Mouse (Mus musculus) frontal cortex, adult (tissue): ENCODE results near the gene 1700001O22Rik.

Source experiments
- ATAC-seq: cut with Nextera tagmentation; 2 replicates; pipeline ENCODE4 v1.9.2; 2017; ENCODE audit warnings: mild to moderate bottlenecking, moderate library complexity, mixed read lengths; ENCODE audit not compliant: low TSS enrichment

1700001O22Rik gene

DNA sequence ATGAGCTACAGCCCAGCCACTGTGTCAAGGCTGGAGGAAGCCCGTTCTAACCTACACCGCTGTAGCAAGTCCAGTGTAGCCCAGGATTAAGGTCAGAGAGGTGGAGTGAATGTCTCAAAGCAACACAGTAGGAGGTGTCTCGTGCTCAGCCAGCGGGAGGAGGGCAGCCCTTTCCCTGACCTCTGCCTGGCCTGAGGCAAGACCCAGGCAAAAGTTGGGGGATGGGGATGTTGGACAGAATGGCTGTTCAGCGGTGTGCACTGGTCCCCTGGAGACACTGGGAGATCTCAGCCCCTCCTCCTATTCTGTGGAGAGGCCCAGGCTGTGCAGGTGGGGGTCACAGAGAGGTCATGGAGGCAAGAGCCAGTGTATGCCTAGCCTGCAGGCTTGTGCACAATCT is 24.2 kb downstream of the 1700001O22Rik start:
- no peak for ATAC-seq

DNA sequence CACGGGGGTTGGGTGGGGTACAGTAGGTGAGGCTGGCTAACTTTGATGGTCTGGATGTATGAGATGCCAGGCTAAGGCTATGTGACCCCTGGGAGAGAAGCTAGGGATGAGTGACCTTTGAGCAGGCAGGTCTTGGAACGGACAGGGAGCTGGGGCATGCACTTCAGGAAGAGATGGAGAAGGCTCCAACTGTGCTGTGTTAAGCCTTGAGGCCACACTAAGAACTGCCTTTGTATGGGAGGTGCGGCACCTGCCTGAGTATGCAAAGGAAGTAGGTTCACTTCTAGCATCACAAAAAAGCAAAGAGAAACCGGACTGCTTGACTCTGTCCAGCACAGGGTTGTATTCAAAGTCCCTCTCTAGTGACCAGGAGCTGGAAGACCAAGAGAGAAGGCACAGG is 25.2 kb downstream of the 1700001O22Rik start:
- no peak for ATAC-seq

DNA sequence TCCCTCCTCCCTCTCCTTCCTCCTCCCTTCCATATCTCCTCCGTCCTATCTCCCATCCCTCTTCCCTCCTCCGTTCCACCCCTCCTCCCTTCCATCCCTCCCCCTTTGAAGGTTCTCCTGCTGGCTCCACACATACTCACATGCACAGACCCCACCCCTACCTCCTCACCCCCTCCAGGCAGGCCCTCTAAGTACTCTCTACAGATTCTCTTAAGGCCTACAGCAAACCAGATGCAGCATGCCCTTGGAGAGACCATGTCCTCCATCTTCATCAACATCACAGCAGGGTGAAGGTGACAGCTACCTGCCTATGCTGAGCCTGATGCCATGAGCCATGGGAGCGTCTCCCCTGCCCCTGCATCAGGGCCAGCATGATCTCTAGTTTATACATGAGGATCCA is 26.2 kb downstream of the 1700001O22Rik start:
- ATAC-seq = no peak

DNA sequence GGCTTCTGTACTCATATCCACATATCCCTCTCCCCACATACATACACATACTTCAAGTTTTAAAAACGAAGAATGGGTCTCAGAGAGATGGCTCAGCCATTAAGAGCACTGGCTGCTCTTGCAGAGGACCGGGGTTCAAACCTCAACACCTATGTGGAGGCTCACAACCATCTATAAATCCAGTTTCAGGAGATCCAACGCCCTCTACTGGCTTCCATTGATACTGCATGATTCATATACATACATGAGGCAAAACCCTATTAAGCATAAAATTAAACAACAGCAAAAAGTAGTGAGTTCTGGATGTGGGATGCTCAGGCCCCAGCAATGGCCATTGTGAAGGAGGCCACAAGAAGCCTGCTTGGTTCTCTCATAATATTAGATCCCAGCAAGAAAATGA is 27.5 kb downstream of the 1700001O22Rik start:
- ATAC-seq = no peak

DNA sequence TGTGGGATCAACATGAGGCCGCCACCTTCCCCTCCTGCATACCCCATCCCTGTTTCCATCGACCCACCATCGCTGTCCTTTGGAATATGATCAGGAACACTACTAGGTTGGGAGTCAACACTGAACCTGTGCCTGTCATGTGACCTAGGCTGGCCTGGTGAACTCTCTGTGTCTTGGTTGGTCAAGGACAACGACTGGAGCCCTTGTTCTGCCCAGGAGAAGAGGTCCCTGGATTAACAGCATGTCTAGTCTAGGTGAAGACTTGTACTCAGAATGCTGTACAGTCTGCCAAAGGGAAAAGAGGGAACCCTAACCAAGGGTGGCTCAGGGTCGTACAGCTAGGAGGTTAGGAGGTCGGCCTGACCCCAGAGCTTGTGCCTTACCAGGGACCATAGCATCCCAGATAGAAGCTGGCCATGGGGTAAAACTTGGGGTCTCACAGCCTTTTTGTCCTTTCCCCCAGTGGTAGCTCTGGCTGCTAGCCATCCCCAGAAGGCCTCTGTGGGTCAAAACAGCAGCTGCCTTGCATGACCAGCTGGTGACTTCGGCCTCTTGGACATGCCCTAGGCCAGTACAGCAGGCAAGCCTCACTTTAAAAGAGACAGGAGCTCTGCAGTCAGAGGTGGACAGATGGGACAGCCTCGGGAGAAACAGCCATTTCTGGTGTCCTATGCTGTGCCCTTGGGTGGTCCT is 30.0 kb downstream of the 1700001O22Rik start:
- ATAC-seq = no peak

DNA sequence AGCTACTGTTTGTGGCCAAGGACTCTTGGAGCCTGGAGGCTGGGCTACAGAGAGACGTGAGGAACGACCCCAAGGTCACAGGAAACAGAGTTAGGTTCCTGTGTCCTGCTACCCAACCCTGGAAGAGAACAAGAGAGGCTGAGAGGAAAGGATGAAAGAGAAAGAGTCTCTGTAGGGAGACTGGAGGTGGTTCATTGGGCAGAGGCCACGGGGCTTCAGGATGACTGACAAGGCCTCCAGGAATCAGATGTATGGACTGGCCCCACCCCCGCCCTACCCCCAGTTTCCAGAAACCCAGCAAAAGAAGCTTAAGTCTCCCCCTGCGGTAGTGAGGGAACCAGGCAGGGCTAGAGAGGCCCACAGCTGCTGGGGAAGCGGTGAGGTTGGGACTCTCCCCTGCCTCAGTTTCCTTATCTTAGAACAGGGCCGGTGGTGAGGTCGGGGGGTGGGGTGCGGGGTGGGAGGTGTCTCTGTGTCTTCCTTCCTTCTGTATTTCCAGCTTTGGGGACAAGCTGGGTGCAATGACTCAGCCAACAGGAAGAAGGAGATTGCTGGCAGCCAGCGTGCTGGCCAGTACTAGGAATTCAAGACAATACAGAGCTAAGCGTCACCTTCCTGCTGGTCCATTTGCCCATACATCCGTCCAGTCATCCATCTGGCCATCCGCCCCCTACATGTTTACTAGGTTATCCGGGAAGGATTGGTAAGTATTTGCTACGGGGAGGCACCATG is 30.7 kb downstream of the 1700001O22Rik start:
- ATAC-seq = no peak

DNA sequence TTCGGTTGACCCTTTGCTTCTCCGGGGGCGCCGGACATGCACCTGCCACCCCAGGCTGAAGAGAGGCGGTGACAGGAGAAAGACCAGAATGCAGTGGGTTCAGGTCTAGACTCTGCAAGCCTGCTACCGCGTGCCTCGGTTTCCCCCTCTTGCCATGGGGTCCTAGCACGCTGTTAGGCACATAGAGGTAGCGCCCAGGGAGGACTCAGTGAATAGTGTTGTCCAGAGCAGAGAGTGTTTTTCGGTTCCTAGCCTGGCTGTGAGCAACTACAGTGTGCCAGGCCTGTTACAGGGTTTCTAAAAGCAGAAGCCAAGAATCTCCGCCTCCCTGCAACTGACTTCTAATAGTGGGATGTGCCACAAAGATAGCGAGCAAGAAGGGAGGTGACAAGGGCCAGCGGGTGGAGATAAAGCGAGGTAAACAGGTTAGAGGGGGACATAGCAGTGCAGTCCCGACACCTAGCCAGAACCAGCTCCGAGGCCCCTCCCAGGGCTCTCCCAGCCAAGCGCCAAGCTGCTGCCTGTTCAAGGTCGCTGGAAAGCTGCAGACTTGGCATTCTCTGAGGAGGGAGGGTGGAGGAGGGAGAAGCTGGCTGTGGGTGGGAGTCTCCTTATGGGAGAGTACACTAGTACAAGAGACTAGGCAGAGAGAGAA is 31.5 kb downstream of the 1700001O22Rik start:
- ATAC-seq = peak; percentile 79

DNA sequence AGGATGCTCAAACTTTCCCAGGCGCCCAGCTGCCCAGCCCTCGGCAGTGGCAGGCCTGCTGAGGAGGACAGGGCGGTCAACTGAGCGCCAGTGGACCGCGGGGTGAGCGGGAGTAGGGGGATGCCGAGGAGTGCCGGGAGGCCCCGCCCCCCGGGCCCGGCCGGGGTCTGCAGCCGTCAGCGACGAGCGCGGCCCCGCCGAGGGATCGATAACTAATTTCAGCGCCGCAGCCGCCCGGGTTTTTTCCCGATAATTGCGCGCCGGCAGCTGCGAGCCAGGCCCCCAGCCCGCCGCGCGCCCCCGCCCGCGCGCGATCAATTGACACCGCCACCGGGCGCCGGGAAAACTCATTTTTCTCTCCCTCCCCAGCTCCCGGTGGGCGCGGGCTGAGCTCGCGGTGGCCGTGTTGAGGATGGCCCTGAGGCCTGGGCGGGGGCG is 32.1 kb downstream of the 1700001O22Rik start:
- ATAC-seq = no peak

DNA sequence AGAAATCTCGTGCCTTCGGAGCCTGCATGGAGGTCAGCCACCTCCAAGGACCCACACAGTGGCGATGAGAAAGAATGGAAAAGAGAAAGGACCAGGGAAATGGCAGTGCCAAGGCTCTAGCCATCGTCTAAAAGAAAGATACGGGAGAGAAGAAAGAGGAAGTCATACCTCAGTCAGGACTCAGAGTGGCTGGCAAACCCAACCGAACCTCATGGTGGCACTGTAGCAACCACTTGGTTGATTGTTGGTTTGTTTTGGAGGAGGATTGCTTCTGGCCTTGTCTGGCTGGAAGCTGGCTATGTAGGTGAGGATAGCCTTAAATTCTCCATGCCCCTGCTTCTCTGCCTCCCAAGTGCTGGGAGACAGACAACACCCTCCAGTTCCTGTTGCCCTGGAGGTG is 34.3 kb downstream of the 1700001O22Rik start:
- ATAC-seq = 0 out of 2 replicates have a peak, but pooled peaks have one; percentile 17

DNA sequence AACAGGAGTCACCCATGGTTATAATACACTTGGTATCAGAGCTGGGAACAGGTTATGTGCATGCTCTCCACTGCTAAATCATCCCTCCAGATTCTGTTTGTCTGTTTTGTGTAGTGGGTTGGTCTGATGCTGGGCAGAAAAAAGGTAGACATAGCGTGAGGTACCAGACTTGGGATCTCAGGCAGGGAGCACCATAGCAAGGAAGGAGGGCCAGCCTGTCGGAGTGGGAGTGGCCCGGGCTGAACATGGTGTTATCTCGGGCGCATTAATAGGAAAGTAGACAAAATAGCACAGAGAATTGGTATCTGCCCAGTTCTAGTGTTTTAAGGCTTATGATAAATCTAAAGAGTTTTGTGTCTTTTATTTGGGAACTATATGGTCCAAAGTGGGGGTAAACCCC is 34.9 kb downstream of the 1700001O22Rik start:
- ATAC-seq = no peak

DNA sequence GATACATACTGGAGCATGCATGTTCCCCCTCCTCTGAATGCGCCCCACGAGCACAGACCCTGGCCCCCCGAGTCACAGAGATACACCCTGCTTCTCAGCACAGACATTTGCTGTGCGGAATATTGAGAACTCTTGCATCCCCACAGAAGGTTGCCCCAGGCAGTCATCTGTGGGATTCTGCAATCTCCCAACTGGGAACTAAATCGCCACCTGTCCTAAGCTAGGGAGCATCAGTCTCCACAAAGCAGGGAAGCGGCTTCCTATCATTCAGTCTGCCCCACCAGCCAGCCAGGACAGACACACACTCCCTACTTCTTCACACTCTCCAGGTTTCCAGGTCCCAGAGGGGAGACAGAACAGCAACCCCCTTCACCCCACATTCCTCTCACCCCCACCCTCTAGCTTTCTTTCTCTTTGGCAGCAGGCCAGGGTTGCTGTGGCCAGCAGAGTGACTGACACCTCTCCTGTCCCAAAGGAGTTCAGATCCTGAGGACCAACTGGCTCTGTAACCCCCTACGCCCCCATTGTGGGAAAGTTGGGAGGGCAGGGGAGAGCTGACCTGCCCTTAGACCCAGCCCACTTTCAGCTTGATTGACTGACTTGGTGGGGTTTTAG is 35.7 kb downstream of the 1700001O22Rik start:
- no peak for ATAC-seq

DNA sequence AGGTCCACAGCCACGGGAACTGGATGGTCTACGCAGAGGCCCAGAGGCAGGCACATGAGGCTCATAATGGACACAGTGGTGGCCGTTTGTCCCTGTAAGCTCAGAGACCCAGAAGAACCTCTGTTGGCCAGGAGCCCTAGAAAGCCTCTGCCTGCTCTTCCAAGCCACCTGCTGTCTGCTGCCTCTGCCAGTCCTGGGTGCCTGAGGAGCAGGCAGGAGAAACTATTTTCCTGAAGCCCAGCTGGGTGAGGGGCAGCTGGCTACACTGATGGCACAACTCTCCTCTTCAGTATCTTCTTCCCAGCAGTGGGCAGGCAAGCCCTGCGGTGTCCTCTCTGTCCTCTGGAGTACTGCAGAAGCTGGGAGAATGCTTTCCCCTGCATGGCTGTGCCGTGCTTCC is 37.0 kb downstream of the 1700001O22Rik start:
- ATAC-seq = no peak

DNA sequence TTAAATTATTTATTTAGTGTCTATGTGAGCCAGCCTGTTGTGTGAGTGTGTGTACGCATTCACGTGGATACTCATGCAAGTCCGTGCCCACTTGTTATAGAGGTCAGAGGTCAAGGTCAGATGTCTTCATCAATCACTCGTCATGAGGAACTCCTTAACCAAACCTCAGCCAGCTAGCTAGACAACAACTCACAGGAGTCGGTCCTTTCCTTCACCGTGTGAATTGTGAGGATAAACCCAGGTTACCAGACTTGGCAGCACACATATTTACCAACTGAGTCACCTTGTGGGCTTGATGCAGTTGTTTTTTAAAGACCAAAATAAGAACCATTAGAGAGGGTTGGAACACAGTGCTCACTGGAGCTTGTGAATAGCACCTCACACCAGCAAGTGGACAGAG is 42.8 kb downstream of the 1700001O22Rik start:
- no peak for ATAC-seq

DNA sequence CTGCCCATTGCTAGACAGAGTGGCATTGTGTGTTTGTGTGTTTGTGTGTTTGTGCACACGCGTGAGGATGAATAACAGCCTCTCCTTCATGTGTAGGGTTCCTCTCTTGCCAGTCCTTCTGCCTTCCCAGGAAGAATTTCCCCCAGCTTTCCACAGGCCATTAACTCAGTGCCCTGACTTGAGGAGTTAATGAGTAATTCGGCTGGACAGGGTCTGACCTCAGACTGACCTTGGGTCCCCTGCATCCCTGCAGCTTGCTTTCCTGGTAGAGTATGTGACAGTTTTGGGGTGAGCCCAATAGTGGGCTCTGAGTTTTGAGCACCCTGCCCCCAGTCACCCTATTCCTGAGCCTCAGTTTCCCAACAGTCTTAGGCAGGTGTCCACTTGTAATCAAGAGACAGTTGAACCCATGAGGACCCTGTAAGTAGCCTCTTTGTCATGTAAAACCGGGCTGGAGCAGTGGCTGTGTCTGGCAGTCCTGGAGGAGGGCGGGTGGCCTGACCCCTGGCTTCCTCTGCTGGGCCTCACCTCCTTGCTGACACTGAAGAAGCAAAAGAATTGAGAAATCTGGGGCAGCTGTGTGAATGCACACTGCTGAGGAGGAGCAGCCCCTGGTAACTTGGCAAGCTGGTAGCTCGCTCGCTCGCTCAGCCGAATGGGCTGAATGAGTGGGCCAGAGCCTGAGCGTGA is 43.5 kb downstream of the 1700001O22Rik start:
- peak; percentile 57; the same call in 1 of the 2 replicates for ATAC-seq

DNA sequence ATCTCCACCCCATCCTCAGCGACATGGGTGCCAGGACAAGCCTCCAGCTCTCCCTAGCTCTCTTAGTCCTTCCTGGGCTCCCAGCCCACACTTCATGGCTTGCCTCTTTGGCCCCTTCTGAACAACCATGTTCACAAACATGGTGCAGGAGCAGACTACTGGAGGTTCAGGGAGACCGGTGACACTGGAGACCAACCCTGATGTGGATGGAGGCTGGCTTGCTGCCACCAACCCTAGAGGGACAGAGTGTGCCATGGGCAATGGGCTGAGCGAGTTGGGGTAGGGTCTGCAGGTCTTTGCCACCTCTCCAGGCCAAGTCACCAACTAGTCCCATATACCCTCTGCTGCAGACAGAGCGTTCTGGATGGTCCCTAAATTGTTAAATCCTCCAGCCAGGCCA is 44.0 kb downstream of the 1700001O22Rik start:
- no peak for ATAC-seq

DNA sequence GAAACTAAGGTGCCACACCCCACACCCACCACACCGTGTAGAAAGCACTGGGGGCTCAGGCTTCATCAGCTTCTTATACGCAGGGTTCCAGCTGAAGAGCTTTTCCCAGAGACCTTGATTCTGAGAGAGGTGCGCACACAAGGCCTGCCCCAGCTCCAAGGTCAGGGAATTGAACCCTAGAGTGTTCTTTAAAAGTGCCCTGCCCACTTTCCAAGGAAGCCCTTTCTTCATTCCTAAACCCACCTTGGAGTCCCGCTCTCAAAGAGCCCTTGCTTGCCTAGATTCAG is 44.4 kb downstream of the 1700001O22Rik start:
- no peak for ATAC-seq

DNA sequence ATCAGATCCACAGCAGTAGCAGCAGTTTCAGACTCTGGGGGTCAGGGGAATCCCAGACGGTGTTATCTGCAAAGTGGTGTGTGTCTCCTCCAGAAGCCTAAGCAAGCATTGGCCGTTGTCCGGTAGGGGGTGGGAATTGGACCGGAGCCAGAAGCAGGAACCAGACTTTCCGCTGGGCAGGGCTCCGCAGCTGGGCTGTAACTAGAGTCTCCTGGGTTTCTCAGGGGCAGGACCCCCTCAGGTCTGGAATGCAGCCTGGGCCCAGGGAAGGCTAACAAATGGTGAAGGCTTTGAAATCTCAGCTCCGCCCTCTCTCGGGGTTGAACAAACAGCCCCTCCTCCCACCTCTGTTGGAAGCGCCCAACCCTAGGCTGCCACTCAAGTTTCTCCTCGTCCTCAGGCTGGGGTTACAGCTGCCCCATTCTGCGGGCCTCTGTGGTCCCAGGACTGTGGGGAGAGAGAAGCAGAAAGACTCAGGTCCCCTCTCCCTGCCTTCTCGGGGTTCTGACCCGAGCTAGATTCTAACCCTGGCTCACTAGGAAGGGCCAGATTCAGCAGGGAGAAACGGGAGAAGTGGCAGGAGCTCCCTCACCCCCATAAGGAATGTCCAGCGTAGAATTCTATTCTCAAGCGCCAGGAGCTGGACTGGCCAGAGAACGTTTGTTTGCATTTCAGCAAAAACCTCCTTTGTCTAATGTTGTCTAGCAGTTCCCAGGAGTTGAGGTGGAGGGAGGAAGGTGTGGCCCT is 44.9 kb downstream of the 1700001O22Rik start:
- peak; percentile 34; the same call in 1 of the 2 replicates for ATAC-seq

DNA sequence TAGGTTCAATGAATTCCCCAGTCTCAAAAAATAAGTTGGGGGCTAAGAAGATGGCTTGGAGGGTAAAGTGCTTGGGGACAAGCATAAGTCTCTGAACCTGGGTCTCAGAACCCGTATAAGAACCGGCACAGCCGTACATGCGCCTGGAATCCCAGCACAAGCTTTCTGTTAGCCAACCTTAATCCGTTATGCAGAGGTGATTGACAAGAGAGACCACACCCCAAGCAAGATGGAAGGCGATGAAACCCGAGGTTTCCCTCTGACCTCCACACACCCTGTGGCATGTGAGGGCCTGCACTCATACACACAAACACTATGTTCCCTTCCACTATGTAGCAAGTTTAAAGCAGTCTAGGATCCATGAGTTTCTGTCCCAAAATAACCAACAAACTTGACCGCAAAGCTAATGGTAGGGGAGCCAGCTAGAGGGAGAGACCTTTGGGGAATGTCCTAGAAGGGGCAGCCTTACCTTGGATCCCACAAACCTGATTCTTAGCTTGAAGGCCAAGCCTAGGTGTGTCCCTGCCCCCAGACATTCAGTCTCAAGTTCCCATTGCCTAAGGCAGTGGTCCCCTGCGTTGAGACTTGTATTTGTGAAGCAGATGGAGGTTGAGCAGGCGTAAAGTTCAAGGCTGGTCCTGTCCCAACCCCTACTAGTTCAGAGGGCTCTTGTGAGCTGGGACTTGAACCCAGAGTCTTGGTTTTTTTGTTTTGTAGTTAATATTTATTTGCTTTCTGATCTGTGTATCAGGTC is 46.3 kb downstream of the 1700001O22Rik start:
- ATAC-seq = no peak

DNA sequence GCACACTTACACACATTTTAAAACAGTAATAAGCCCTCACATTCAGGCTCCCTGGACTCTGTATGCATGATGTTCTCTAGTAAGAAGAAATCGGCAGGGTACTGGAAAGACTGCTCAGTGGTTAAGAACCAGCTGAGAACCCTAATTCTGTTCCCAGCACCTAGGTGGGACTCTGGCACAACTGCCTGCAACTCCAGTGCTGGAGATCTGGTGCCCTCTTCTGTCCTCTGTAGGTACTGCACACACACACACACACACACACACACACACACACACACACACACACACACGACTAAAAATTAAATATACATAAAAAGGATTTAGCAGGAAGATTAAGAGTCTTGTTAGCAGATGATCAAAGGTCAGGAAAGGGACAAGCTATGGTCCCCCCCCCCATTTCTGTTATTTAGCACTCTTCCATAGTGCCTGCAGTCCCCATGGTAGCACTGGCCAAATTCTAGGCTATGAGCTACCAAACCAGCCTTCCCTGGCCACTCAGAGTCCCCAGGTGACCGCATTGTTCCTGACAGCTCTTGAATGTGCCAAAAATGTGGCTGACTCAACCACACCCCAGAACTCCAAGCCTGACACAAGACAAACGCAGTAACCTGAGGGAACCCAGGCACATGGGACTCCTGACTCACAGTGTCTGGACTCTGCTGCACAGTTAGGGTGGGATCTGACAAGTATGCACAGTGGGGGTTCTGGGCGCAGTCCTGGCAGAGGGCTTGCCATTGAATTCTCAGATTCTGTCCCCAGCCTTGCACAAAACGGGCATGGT is 47.3 kb downstream of the 1700001O22Rik start:
- ATAC-seq = no peak

DNA sequence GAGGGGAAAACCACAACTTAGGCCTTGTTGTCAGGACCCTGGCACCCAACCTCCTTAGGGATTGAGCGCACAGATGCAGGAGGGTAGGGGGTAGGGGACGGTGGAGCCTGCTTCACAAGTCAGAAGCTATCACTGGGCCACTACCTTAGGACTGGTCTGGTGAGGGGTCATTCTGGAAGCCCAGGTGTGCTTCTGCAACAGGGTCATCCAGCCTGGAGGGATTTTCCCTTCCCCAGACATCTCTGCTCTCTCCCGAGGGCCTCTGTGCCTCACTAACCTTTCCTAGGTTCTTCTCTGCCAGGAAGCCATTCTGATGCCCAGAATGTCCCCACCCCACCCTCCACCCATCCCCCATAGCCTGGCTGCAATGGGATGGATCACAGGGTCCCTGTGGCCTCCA is 48.6 kb downstream of the 1700001O22Rik start:
- ATAC-seq = no peak
